Mouse (Mus musculus) bone marrow, adult 2 months (tissue): ENCODE measurements around the gene Olfr288.

Experiments
- CTCF ChIP-seq: fragments of 200-500 bp; IDR thresholded peaks from 2 replicates; pipeline ENCODE4 v1.5.1; 2011; ENCODE audit warnings: low read length, control low read depth; ENCODE audit not compliant: control insufficient read depth, insufficient read depth
- POLR2A ChIP-seq: fragments of 200-500 bp; IDR thresholded peaks from 2 replicates; pipeline ENCODE4 v1.6.1; 2011; ENCODE audit warnings: low read depth, mild to moderate bottlenecking, control low read depth, low read length, borderline replicate concordance; ENCODE audit not compliant: control insufficient read depth

DNA sequence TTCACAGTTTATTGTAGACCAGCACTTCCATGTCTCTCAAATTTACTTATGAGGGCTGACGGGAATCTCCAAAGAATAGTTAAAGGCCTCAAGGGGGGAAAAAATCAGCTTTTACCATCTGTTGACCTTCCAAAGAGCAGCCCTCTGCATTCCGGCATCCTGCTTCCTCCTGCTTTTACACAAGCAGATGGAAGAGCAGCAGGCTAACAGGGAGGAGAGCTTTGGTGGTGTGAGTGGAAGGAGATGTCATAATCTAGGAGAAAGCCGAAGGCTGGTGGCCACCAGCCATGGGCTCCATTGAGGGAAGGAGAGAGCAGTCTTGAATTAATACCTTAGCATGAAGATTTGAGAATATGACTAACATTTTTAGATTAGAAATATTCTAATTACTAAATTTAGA lies 47.0 kb downstream of the Olfr288 start:
- TF ChIP-seq CTCF (no peak), POLR2A (no peak)
